Mouse (Mus musculus) spleen, adult 2 months (tissue): ENCODE results near the gene Ddr1. TPM values are rescaled to one million over a fixed set of nuclear protein-coding genes. Genes with fewer than 3 reads are reported as not detected.

Experiments
- DNase-seq, 2 experiments: peaks; one replicate each; pipeline versions ENCODE4 v3.0.0 to v3.0.0-alpha.2; 2012 to 2021; ENCODE audit warnings: low spot score in 2 of 2, low read depth in 1 of 2
- H3K27ac ChIP-seq: fragments of 200-500 bp; 2 replicates; pipeline ENCODE4 v1.5.1; 2012; ENCODE audit warnings: low read length, inconsistent platforms; ENCODE audit not compliant: insufficient read depth
- H3K27me3 ChIP-seq: fragments of 200-500 bp; 2 replicates; pipeline ENCODE4 v1.6.1; 2012; ENCODE audit warnings: mild to moderate bottlenecking, moderate library complexity, low read length, inconsistent platforms; ENCODE audit not compliant: control insufficient read depth, insufficient read depth
- H3K36me3 ChIP-seq: fragments of 200-500 bp; 2 replicates; pipeline ENCODE4 v1.6.1; 2012; ENCODE audit warnings: mild to moderate bottlenecking, low read length, inconsistent platforms; ENCODE audit not compliant: control insufficient read depth, insufficient read depth
- H3K4me1 ChIP-seq: fragments of 200-500 bp; 2 replicates; pipeline ENCODE4 v1.6.1; 2011; ENCODE audit warnings: inconsistent platforms; ENCODE audit not compliant: control insufficient read depth, insufficient read depth, insufficient read length
- H3K4me3 ChIP-seq: fragments of 200-500 bp; 2 replicates; pipeline ENCODE4 v1.5.1; 2011; ENCODE audit warnings: mild to moderate bottlenecking, inconsistent platforms; ENCODE audit not compliant: insufficient read depth, insufficient read length; ENCODE audit errors: extremely low read depth
- CTCF ChIP-seq: fragments of 200-500 bp; IDR thresholded peaks from 2 replicates; pipeline ENCODE4 v1.5.1; 2011; ENCODE audit warnings: mild to moderate bottlenecking, inconsistent platforms; ENCODE audit not compliant: insufficient read depth, insufficient read length, insufficient replicate concordance; ENCODE audit errors: extremely low read depth
- POLR2A ChIP-seq: fragments of 200-500 bp; IDR thresholded peaks from 2 replicates; pipeline ENCODE4 v1.6.1; 2011; ENCODE audit warnings: low read depth, low read length, inconsistent platforms
- WGBS: fragments of 180-500 bp; shearing (Covaris S2); methylation state at CpG from one replicate; pipeline ENCODE4 v1.1.7; 2018; 5-methylcytosine and 5-hydroxymethylcytosine counted together
- polyA plus RNA-seq: library from polyadenylated mRNA; depleted of rRNA; stranded (reverse); fragments of >200 nt; gene quantifications from 2 replicates; pipeline ENCODE4 v1.2.3, GENCODE M21; 2012

The Ddr1 gene
- polyA plus RNA-seq, 1 experiment, result 27.0 TPM

- Histone ChIP-seq H3K4me3 (no peak overlapping the region), H3K27ac (peak overlapping the region; percentile 28; the same call in 1 of the 2 replicates), H3K36me3 (no peaks in the 10 kb centered on the region), H3K27me3 (peaks cover 18% of the 10 kb centered on the region), H3K4me1 (peaks cover 7% of the 10 kb centered on the region; the same call in 1 of the 2 replicates)
- no peak for DNase-seq
- TF ChIP-seq CTCF, result no peak
- no peak for TF ChIP-seq POLR2A
- WGBS, result 34% methylated on average over 1 of the region's 1 CpGs
These were observed 7.0 kb downstream of the Ddr1 start for GRCm38 (mm10) chr17:35697429-35697758.

GRCm38 (mm10) chr17:35696691-35697090 lies 7.7 kb downstream of the Ddr1 start:
- no peak overlapping the region for H3K27ac ChIP-seq
- WGBS, result 69% methylated on average over 6 of the region's 6 CpGs
- H3K27me3 ChIP-seq, result peaks cover 16% of the 10 kb centered on the region
- H3K4me1 ChIP-seq, result peaks cover 7% of the 10 kb centered on the region; the same call in 1 of the 2 replicates
- H3K36me3 ChIP-seq, result no peaks in the 10 kb centered on the region
- TF ChIP-seq CTCF, result no peak
- no peak for TF ChIP-seq POLR2A
- H3K4me3 ChIP-seq, result no peak overlapping the region
- DNase-seq, result no peak

DNA sequence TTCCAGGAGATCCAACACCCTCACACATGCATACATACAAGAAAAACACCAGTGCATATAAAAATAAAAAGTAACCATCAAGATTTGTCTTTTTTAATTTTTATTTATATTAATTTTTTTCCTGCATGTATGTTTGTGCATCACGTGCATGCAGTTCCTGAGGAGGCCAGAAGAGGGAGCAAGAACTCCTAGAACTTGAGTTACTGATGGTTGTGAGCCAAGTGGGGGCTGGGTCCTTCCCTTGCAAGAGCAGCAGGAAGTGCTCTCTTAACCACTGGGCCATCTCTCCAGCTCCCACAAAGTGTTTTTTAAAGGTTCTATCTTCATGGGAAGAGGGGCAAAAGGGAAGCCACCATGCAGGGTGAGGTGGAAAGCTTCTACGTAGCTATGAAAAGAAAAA lies 9.1 kb downstream of the Ddr1 start:
- Histone ChIP-seq H3K27ac (no peak overlapping the region), H3K36me3 (no peaks in the 10 kb centered on the region), H3K4me3 (no peak overlapping the region), H3K4me1 (peaks cover 4% of the 10 kb centered on the region; the same call in 1 of the 2 replicates), H3K27me3 (peaks cover 6% of the 10 kb centered on the region)
- TF ChIP-seq CTCF, result no peak
- no peak for TF ChIP-seq POLR2A
- 94% methylated on average over 2 of the region's 2 CpGs for WGBS
- DNase-seq, result no peak

DNA sequence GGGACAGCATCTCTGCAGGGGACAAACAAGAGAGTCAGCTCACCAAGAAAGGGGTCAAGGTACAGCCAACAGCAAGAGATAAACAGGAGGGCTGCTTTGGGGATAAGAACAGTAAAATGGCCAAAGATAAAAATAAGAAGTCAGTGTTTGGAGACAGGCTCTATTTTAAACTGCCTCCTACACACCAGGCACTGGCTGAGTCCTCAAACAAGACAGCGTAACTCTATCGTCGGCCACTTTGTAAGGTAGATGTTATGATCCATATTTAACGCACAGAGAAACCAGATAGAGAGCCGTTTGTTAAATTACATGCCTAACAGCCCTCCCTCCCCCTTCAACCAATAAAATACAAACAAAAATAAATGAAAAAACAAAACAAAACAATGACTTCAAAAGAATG lies 10.5 kb downstream of the Ddr1 start:
- no peak for DNase-seq
- Histone ChIP-seq H3K27me3 (no peaks in the 10 kb centered on the region; the same call in 1 of the 2 replicates), H3K27ac (no peak overlapping the region), H3K36me3 (no peaks in the 10 kb centered on the region), H3K4me3 (no peak overlapping the region), H3K4me1 (no peaks in the 10 kb centered on the region)
- WGBS, result 86% methylated on average over 5 of the region's 5 CpGs
- TF ChIP-seq CTCF, result no peak
- TF ChIP-seq POLR2A, result no peak

GRCm38 (mm10) chr17:35692368-35692767 lies 12.1 kb downstream of the Ddr1 start:
- H3K4me1 ChIP-seq, result no peaks in the 10 kb centered on the region
- no peak for TF ChIP-seq CTCF
- no peak for TF ChIP-seq POLR2A
- H3K27ac ChIP-seq, result no peak overlapping the region
- WGBS, result 18% methylated on average over 4 of the region's 4 CpGs
- no peaks in the 10 kb centered on the region for H3K36me3 ChIP-seq
- H3K4me3 ChIP-seq, result no peak overlapping the region
- no peak for DNase-seq
- H3K27me3 ChIP-seq, result no peaks in the 10 kb centered on the region

- no peaks in the 10 kb centered on the region for H3K4me1 ChIP-seq
- no peak overlapping the region for H3K4me3 ChIP-seq
- no peak for DNase-seq
- H3K27me3 ChIP-seq, result no peaks in the 10 kb centered on the region
- no peaks in the 10 kb centered on the region for H3K36me3 ChIP-seq
- TF ChIP-seq POLR2A (no peak), CTCF (no peak)
- WGBS, result 80% methylated on average over 4 of the region's 4 CpGs
- H3K27ac ChIP-seq, result no peak overlapping the region
These were observed 12.6 kb downstream of the Ddr1 start for GRCm38 (mm10) chr17:35691811-35692210.

- TF ChIP-seq CTCF (no peak), POLR2A (no peak)
- DNase-seq, result no peak
- Histone ChIP-seq H3K27ac (no peak overlapping the region), H3K4me3 (no peak overlapping the region), H3K36me3 (no peaks in the 10 kb centered on the region; the same call in 1 of the 2 replicates), H3K27me3 (no peaks in the 10 kb centered on the region), H3K4me1 (no peaks in the 10 kb centered on the region)
- WGBS, result 87% methylated on average over 18 of the region's 18 CpGs
These were observed 14.3 kb downstream of the Ddr1 start for GRCm38 (mm10) chr17:35689936-35690645.
